Comparison of ENCODE assay signal across 8 mouse cellular contexts in genomic region chr15:95791141-95791791, GRCm38 (mm10). TPM values are rescaled to one million over a fixed set of nuclear protein-coding genes. Genes with fewer than 3 reads are reported as not detected.
DNase-seq lines count a peak whose midpoint lies in the region; ATAC-seq and TF ChIP-seq lines count a peak whose summit lies in the region.

No protein-coding gene starts in this region.

- H3K4me1 ChIP-seq in liver, adult 2 months (ENCODE audit: control insufficient read depth, insufficient read depth, low read length): no peaks in the 10 kb centered on the region
- H3K4me1 ChIP-seq in heart, embryonic 15.5 days (replicated peaks): peaks cover 51% of the 10 kb centered on the region
- H3K4me1 ChIP-seq in liver, embryonic 16.5 days (ENCODE audit: control insufficient read depth, low read depth, low read length): peaks cover 21% of the 10 kb centered on the region
- H3K4me1 ChIP-seq in olfactory bulb, adult 2 months (ENCODE audit: control insufficient read depth, insufficient read depth, low read length): peaks cover 14% of the 10 kb centered on the region

- TF ChIP-seq POLR2A in liver, adult 2 months (IDR thresholded peaks at IDR 0.05; ENCODE audit: extremely low read depth, insufficient read depth, low read length): no peak
- TF ChIP-seq POLR2A in olfactory bulb, adult 2 months (IDR thresholded peaks at IDR 0.05; ENCODE audit: insufficient read depth, low read depth, low read length): no peak

- 5% methylated on average over 32 of the region's 32 CpGs for WGBS in liver, adult 2 months
- 1% methylated on average over 32 of the region's 32 CpGs for WGBS in heart, embryonic 15.5 days
- 1% methylated on average over 32 of the region's 32 CpGs for WGBS in liver, embryonic 16.5 days (ENCODE audit: insufficient replicate concordance)
- 2% methylated on average over 32 of the region's 32 CpGs for WGBS in olfactory bulb, adult 2 months

- H3K27ac ChIP-seq in liver, adult 2 months (replicated peaks; ENCODE audit: insufficient read depth, low read depth, low read length): peak overlapping the region; percentile 10; the same call in 1 of the 2 replicates
- H3K27ac ChIP-seq in heart, embryonic 15.5 days: peak overlapping the region; percentile 81
- 0 out of 2 replicates have a peak overlapping the region, but pooled peaks have one; percentile 20 for H3K27ac ChIP-seq in liver, embryonic 16.5 days (ENCODE audit: low read length)
- H3K27ac ChIP-seq in olfactory bulb, adult 2 months (ENCODE audit: insufficient read depth, low read depth, low read length): peak overlapping the region; percentile 68

- peak overlapping the region; percentile 73 for H3K4me3 ChIP-seq in liver, adult 2 months (ENCODE audit: insufficient read depth, low read depth, low read length)
- H3K4me3 ChIP-seq in heart, embryonic 15.5 days: peak overlapping the region; percentile 61
- H3K4me3 ChIP-seq in liver, embryonic 16.5 days (ENCODE audit: low read depth, low read length): peak overlapping the region; percentile 66
- H3K4me3 ChIP-seq in olfactory bulb, adult 2 months (ENCODE audit: insufficient read depth, low read depth, low read length): peak overlapping the region; percentile 94

- no peaks in the 10 kb centered on the region for H3K9me3 ChIP-seq in heart, embryonic 15.5 days (replicated peaks)
- H3K9me3 ChIP-seq in liver, embryonic 16.5 days (replicated peaks; ENCODE audit: control insufficient read depth, low read length): no peaks in the 10 kb centered on the region

- no peaks in the 10 kb centered on the region for H3K36me3 ChIP-seq in liver, adult 2 months (ENCODE audit: control insufficient read depth, insufficient read depth, low read length)
- no peaks in the 10 kb centered on the region for H3K36me3 ChIP-seq in heart, embryonic 15.5 days
- no peaks in the 10 kb centered on the region for H3K36me3 ChIP-seq in liver, embryonic 16.5 days (ENCODE audit: control insufficient read depth, insufficient read depth)

- TF ChIP-seq CTCF in liver, adult 2 months (IDR thresholded peaks at IDR 0.05; ENCODE audit: low read depth, low read length): no peak
- TF ChIP-seq CTCF in olfactory bulb, adult 2 months (IDR thresholded peaks at IDR 0.05; ENCODE audit: insufficient read depth, low read depth, low read length): no peak

- no peaks in the 10 kb centered on the region for H3K27me3 ChIP-seq in liver, adult 2 months (ENCODE audit: control insufficient read depth, insufficient read depth, low read length)
- no peaks in the 10 kb centered on the region for H3K27me3 ChIP-seq in heart, embryonic 15.5 days
- peaks cover 18% of the 10 kb centered on the region for H3K27me3 ChIP-seq in liver, embryonic 16.5 days (ENCODE audit: control insufficient read depth, insufficient read depth, low read depth, low read length)

- ATAC-seq in heart, embryonic 15.5 days (replicated peaks; ENCODE audit: insufficient number of reproducible peaks, insufficient read depth, low FRiP score, low read depth): peak; percentile 27; the same call in 1 of the 2 replicates
- 0 out of 2 replicates have a peak, but pooled peaks have one; percentile 7 for ATAC-seq in liver, embryonic 16.5 days (ENCODE audit: low read depth)

- H3K4me2 ChIP-seq in heart, embryonic 15.5 days: peak overlapping the region; percentile 77
- H3K4me2 ChIP-seq in liver, embryonic 16.5 days (ENCODE audit: low read depth, low read length): peak overlapping the region; percentile 70

- H3K9ac ChIP-seq in liver, adult 2 months (ENCODE audit: low read depth, low read length): peak overlapping the region; percentile 86
- H3K9ac ChIP-seq in heart, embryonic 15.5 days: peak overlapping the region; percentile 76
- H3K9ac ChIP-seq in liver, embryonic 16.5 days (ENCODE audit: low read depth, low read length): peak overlapping the region; percentile 56

- peaks cover 7% of the 10 kb centered on the region; the same call in 1 of the 2 replicates for H3K79me2 ChIP-seq in liver, adult 2 months (ENCODE audit: control insufficient read depth, insufficient read depth, low read length)

- DNase-seq in liver, adult 2 months (ENCODE audit: extremely low read depth, low read depth, low spot score): peak; percentile 21
- no peak for DNase-seq in liver
- DNase-seq in embryo, embryonic 11 days: peak; percentile 45
- DNase-seq in spleen, postnatal 4 days (ENCODE audit: low spot score in 2 of 2): no peak
- no peak for DNase-seq in cerebellum, adult 11 months

RNA-seq across cellular contexts. Expression of gene Ano6, which starts 0.6 kb away (rescaled TPM):
- total RNA-seq in liver, adult 2 months (2014; rRNA removed): 4.1 and 6.3 TPM in 2 replicates
- polyA plus RNA-seq in liver, adult 2 months (2012; rRNA removed): 1.9 and 3.3 TPM in 2 replicates
- polyA plus RNA-seq in heart, embryonic 15.5 days (2015; fragmentation: Nextera tagmentation; extraction: Ambion mirVana): 27.2 and 34.4 TPM in 2 replicates
- 9.2 and 10.5 TPM in 2 replicates for polyA plus RNA-seq in liver, embryonic 16.5 days (2015; fragmentation: Nextera tagmentation; extraction: Ambion mirVana)
- polyA plus RNA-seq in olfactory bulb, adult 2 months (2012; ENCODE audit: insufficient read depth, insufficient read length, low replicate concordance, missing spikeins): not detected in 2 replicates

Comparison
In these comparisons a context has a peak if more than half of its experiments do, and no peak if none do; other contexts are left out.
1. DNase-seq: peak in liver, adult 2 months (single experiment) and embryo, embryonic 11 days (single experiment); none in liver (single experiment), spleen, postnatal 4 days (0 of 2) and cerebellum, adult 11 months (single experiment).
2. H3K27ac ChIP-seq: peak in every context shown above with its lines; median percentile 81 in heart, embryonic 15.5 days; 68 in olfactory bulb, adult 2 months; 20 in liver, embryonic 16.5 days; 10 in liver, adult 2 months.
3. Peak in every context shown above with its lines, with median percentiles within 50 percentile points of each other: H3K4me3 ChIP-seq and H3K9ac ChIP-seq.